Mouse (Mus musculus): ENCODE measurements around the gene Sbno1.

Gene Sbno1

GRCm38 (mm10) chr5:124327510-124328364 is 98.1 kb downstream of the Sbno1 start, which contains the start of the genes Mphosph9 and 2810006K23Rik:
Mphosph9 (minus strand) TSS chr5:124327972.
2810006K23Rik (plus strand) TSS chr5:124328089.
- DNase-seq, result peak; percentile 99

GRCm38 (mm10) chr5:124326829-124327228 is 99.0 kb downstream of the Sbno1 start:
- no peak for DNase-seq
